Mouse (Mus musculus): ENCODE results near the gene Folr1.
A peak's percentile ranks its signal among the peaks of the same experiment; 100 is the strongest.

The Folr1 gene

GRCm38 (mm10) chr7:101832372-101832771, 38.2 kb downstream of the Folr1 start:
- DNase-seq: no peak

- DNase-seq: no peak
Measured at GRCm38 (mm10) chr7:101831437-101831836, 39.2 kb downstream of the Folr1 start.

GRCm38 (mm10) chr7:101830373-101830772, 40.2 kb downstream of the Folr1 start:
- no peak for DNase-seq

- no peak for DNase-seq
Measured at GRCm38 (mm10) chr7:101823758-101824630, 46.6 kb downstream of the Folr1 start.

- no peak for DNase-seq
Measured at GRCm38 (mm10) chr7:101822836-101823757, 47.5 kb downstream of the Folr1 start.

GRCm38 (mm10) chr7:101821571-101822501, 48.8 kb downstream of the Folr1 start:
- peak in 1 of 2 experiments; percentile 22 for DNase-seq

- DNase-seq: no peak
Measured at GRCm38 (mm10) chr7:101820295-101821030, 50.1 kb downstream of the Folr1 start.

- no peak for DNase-seq
Measured at GRCm38 (mm10) chr7:101817861-101818401, 52.7 kb downstream of the Folr1 start, which contains the start of gene Phox2a. TSS of gene Phox2a (plus strand) at chr7:101818313.

Data from cerebellum, adult 18-20 months (tissue).